Mouse (Mus musculus) kidney, postnatal 0 days (tissue): Measurements from ENCODE around the gene Tubb4b. TPM values are rescaled to one million over a fixed set of nuclear protein-coding genes. Genes with fewer than 3 reads are reported as not detected.
A peak's percentile ranks its signal among the peaks of the same experiment; 100 is the strongest.

Source experiments
- ATAC-seq: fragments of 200-750 bp; cut with Nextera tagmentation; replicated peaks from 2 replicates; pipeline ENCODE4 v1.8.0; 2017; ENCODE audit warnings: low read depth, moderate number of reproducible peaks, moderate TSS enrichment, moderate library complexity; ENCODE audit not compliant: low FRiP score
- DNase-seq: peaks from one replicate; pipeline ENCODE4 v3.0.0-alpha.2; 2016; ENCODE audit warnings: low spot score
- H3K27ac ChIP-seq: fragments of 300-500 bp; sonication (generic); 2 replicates; pipeline ENCODE4 v1.5.1; 2014; ENCODE audit warnings: mild to moderate bottlenecking
- H3K27me3 ChIP-seq: fragments of 300-500 bp; sonication (generic); 2 replicates; pipeline ENCODE4 v1.6.1; 2014; ENCODE audit warnings: low read length, mixed read lengths; ENCODE audit not compliant: insufficient read depth
- H3K36me3 ChIP-seq: fragments of 300-500 bp; sonication (generic); 2 replicates; pipeline ENCODE4 v1.6.1; 2014; ENCODE audit warnings: low read length, mixed read lengths; ENCODE audit not compliant: insufficient read depth
- H3K4me1 ChIP-seq: fragments of 300-500 bp; sonication (generic); replicated peaks from 2 replicates; pipeline ENCODE4 v1.6.1; 2014; ENCODE audit warnings: antibody characterized with exemption, low read length, mixed read lengths; ENCODE audit not compliant: insufficient read depth
- H3K4me2 ChIP-seq: fragments of 300-500 bp; sonication (generic); 2 replicates; pipeline ENCODE4 v1.6.1; 2014; ENCODE audit warnings: mild to moderate bottlenecking, low read length, moderate library complexity, mixed read lengths
- H3K4me3 ChIP-seq: fragments of 300-500 bp; sonication (generic); replicated peaks from 2 replicates; pipeline ENCODE4 v1.5.1; 2014; ENCODE audit warnings: low read depth, low read length
- H3K9ac ChIP-seq: fragments of 300-500 bp; sonication (generic); 2 replicates; pipeline ENCODE4 v1.6.1; 2014; ENCODE audit warnings: low read depth, low read length
- H3K9me3 ChIP-seq: fragments of 300-500 bp; sonication (generic); replicated peaks from 2 replicates; pipeline ENCODE4 v1.6.1; 2016; ENCODE audit warnings: low read length, inconsistent platforms, mixed read lengths
- CTCF ChIP-seq: IDR thresholded peaks from 2 replicates; pipeline ENCODE4 v1.5.1; 2016; ENCODE audit warnings: antibody characterized with exemption, low read depth, mild to moderate bottlenecking, moderate library complexity
- WGBS: fragments of 180-500 bp; shearing (Covaris S2); extraction: QIAGEN DNeasy Blood & Tissue Kit; methylation state at CpG from one replicate; pipeline ENCODE4 v1.1.7; 2014; 5-methylcytosine and 5-hydroxymethylcytosine counted together
- polyA plus RNA-seq: library from polyadenylated mRNA; unstranded; fragments of >200 nt; fragmentation: Nextera tagmentation; extraction: Ambion mirVana; gene quantifications from 2 replicates; pipeline ENCODE4 v1.2.1, GENCODE M21; 2015

The Tubb4b gene
- polyA plus RNA-seq, 1 experiment from 2014 or later: 339 TPM

DNA sequence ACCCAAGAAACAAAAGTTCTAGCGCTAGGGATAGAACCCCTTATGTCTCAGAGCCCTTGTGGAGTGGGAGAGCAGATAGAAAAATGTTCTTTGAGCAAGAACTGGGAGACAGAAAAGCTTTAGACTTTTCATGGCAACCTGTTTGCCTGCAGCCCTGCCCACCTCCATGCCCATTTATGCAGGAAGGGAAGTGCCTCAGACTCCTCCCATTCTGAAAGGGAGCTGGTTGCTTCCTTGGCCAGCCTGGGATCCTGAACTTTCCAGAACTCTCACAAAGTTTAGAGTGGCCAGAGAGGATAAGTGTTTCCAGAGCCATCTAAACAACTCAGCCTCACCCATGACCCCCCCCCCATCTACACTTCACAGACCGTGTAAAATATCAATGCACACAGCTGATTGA, 27.3 kb downstream of the Tubb4b start:
- no peak overlapping the region for H3K4me3 ChIP-seq
- H3K9ac ChIP-seq: 0 out of 2 replicates have a peak overlapping the region, but pooled peaks have one; percentile 14
- H3K36me3 ChIP-seq: peaks cover 21% of the 10 kb centered on the region
- H3K27me3 ChIP-seq: no peaks in the 10 kb centered on the region
- peak overlapping the region; percentile 65 for H3K4me2 ChIP-seq
- H3K4me1 ChIP-seq: peaks cover 14% of the 10 kb centered on the region
- TF ChIP-seq CTCF: no peak
- no peak for ATAC-seq
- WGBS: 22% methylated on average over 2 of the region's 2 CpGs
- peak overlapping the region; percentile 91 for H3K27ac ChIP-seq
- no peaks in the 10 kb centered on the region for H3K9me3 ChIP-seq
- DNase-seq: no peak

DNA sequence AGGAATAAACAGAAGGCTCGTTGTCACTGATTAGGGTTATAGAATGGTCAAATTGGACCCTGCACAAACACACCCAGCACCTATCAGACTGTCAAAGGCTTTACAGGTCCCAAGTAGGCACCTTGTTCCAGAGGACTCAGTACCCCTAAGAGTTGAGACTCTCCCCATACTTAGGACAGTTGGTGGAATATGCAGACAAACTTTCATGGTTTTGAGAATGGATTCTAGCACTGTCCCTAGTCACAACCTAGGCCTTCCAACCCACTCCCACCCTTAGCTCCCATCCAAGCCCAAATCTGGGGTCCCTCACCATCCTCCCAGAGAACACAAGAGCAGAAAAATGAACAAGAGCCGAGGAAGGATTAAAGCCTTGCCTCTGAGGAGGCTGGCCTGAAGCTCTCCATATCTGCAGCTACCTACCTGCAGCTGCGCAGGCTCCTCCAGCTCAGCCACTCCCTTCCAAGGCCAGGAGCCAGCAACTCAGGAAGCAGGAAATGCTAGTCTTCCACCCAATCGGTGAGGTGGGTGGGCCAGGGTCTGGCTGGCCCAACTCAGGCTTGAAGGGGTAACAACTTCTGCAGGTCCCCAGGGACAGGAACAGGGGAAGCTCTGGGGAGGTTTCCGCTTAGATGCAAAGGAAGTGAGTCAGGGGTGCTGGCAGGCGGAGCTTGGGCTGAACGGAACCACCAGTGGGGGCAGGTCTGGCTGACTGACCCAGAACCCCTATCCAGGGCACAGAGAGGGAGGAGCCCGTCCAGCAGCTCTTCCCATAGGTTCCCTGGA, 28.1 kb downstream of the Tubb4b start, which contains the start of gene Tor4a:
Tor4a (minus strand) TSS at position 715 of the 783 bp plus-strand sequence.
- WGBS: 13% methylated on average over 8 of the region's 8 CpGs
- H3K9ac ChIP-seq: peak within 1 kb of the TSS; percentile 50

DNA sequence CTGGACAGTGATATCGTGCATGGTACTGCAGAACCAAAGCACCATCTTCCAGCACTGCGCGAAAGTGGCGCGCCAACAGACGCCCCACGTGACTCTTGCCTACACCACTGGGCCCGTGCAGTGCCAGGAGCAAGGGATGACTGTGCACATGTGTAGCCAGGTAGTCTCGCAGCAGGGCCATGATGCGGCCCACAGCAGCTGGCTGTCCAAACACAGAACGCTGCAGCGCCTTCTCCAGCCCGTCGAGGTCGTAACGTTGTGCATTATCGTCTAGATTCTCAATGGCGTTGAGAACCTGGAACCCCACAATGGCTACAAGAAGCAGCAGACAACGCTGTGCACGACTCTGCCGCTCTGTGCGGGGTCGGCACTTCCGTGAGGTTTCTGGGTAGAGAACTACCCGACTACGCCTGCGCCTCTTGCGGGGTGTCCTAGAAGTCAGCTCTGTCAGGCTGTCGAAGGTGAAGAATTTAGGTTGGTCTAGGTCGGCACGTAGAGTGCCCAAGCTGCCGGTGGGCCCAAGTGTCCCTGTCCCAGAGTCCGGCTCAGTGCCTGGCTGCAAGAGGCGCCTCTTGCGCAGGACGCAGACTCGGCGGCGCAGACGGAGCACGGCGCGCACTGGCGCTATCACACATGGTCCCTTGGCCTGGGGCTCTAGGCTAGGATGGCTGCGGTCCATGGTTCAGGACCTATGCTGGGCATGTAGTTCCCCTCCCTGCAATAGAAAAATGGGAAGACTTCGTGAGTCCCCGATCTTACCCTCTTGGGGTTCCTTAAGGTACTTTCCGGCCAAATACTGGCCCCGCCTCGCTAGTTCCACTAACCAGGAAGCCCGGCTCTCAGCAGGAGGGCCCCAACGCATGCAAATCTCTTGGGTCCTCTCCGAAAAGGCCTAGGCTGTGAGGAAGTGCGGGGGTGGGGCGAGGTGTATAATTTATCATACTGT, 29.0 kb downstream of the Tubb4b start:
- no peak for TF ChIP-seq CTCF
- Histone ChIP-seq H3K9ac (peak overlapping the region; percentile 50), H3K27ac (peak overlapping the region; percentile 91), H3K4me2 (peak overlapping the region; percentile 65), H3K27me3 (no peaks in the 10 kb centered on the region), H3K36me3 (peaks cover 9% of the 10 kb centered on the region), H3K4me1 (peaks cover 14% of the 10 kb centered on the region), H3K9me3 (no peaks in the 10 kb centered on the region), H3K4me3 (peak overlapping the region; percentile 37)
- WGBS: 19% methylated on average over 55 of the region's 55 CpGs
- DNase-seq (peak; percentile 61), ATAC-seq (no peak)

More for the DNA sequence above, 28.1 kb downstream of the Tubb4b start, which contains the start of gene Tor4a:
- DNase-seq: peak; percentile 90
- H3K9me3 ChIP-seq: no peaks in the 10 kb centered on the region
- peaks cover 18% of the 10 kb centered on the region for H3K36me3 ChIP-seq
- H3K4me2 ChIP-seq: peak within 1 kb of the TSS; percentile 65
- H3K27me3 ChIP-seq: no peaks in the 10 kb centered on the region
- H3K27ac ChIP-seq: peak within 1 kb of the TSS; percentile 91
- peak; percentile 71 for ATAC-seq
- H3K4me3 ChIP-seq: peak within 1 kb of the TSS; percentile 37
- TF ChIP-seq CTCF: no peak; the same call in 1 of the 2 replicates
- H3K4me1 ChIP-seq: peaks cover 14% of the 10 kb centered on the region

DNA sequence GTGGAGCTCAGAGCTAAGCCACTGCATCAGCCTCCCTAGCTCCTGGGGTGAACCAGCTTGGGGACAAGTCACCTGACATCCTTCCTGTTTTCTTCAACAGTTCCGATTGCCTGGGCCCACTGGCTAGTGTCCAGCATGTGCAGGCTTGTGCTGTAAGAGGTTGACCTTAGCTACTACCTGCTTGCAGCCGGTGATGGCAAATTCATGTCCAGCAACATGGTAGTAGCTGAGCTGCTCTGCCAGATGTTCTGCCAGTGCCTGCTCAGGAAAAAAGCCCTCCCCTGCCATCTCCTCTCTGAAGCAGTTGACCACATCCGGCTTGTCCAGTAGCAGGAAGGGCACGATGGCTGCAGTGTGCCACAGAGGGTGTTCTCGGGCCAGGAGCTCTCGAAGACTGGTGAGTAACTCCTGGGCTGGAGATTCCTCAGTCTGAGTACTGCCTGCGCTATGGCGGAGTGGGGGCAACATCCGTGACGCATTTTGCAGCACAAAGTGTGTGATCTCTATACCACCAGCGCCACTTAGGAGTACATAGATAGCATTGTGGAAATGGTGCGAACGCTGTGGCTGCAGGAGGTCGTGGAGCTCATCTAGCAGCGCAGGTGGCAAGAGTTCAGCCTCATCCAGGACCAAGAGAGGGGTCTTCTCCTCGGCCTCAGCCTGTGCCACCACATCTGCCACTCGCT, 29.9 kb downstream of the Tubb4b start:
- Histone ChIP-seq H3K36me3 (peaks cover under 1% of the 10 kb centered on the region; the same call in 1 of the 2 replicates), H3K4me3 (no peak overlapping the region), H3K27me3 (no peaks in the 10 kb centered on the region), H3K4me1 (peaks cover 14% of the 10 kb centered on the region), H3K9me3 (no peaks in the 10 kb centered on the region), H3K27ac (0 out of 2 replicates have a peak overlapping the region, but pooled peaks have one; percentile 31), H3K4me2 (peak overlapping the region; percentile 65), H3K9ac (no peak overlapping the region)
- 83% methylated on average over 17 of the region's 17 CpGs for WGBS
- no peak for TF ChIP-seq CTCF
- no peak for DNase-seq
- ATAC-seq: no peak

DNA sequence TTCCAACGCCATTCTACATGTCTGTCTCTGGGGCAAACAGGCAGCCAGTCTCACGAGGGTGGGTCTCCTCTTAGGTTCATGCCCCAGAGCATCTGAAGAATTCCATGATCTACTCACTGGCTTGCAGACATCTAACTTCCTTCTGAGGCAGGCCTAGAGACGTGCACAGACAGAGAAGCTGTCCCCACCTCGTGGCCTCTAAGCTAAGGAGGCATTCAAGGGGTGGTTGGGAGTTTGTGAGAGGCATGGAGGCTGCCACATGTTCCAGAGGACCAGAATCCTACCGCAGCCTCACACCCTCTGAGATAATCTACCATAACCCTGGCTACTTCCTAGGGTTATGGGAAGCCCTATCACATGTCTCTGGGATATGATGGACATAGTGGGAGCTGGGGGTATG, 30.5 kb downstream of the Tubb4b start:
- Histone ChIP-seq H3K4me3 (no peak overlapping the region), H3K9me3 (no peaks in the 10 kb centered on the region), H3K27me3 (no peaks in the 10 kb centered on the region), H3K27ac (peak overlapping the region; percentile 43; the same call in 1 of the 2 replicates), H3K4me1 (peaks cover 14% of the 10 kb centered on the region), H3K4me2 (peak overlapping the region; percentile 65), H3K36me3 (no peaks in the 10 kb centered on the region), H3K9ac (no peak overlapping the region)
- no peak for DNase-seq
- ATAC-seq: no peak
- 76% methylated on average over 5 of the region's 5 CpGs for WGBS
- TF ChIP-seq CTCF: no peak
